Mouse (Mus musculus): Measurements from ENCODE around the gene Col24a1. TPM values are rescaled to one million over a fixed set of nuclear protein-coding genes. Genes with fewer than 3 reads are reported as not detected.
"Not testable (repeated sequence)": the region's sequence is repeated elsewhere in the genome, so short reads cannot be mapped to it uniquely, and the experiment has no call there.

Gene Col24a1
- total RNA-seq, 4 experiments from 2014 or later, result 0.06 to 0.16 TPM; not detected in 2

- DNase-seq (ENCODE audit: low spot score), result no peak
These were observed 61.7 kb downstream of the Col24a1 start for GRCm38 (mm10) chr3:145353951-145354350.

- no peak for DNase-seq (ENCODE audit: low spot score)
These were observed 64.7 kb downstream of the Col24a1 start for GRCm38 (mm10) chr3:145356865-145357487.

- DNase-seq (ENCODE audit: low spot score), result peak; percentile 13
These were observed 73.0 kb downstream of the Col24a1 start for GRCm38 (mm10) chr3:145365227-145365626.

GRCm38 (mm10) chr3:145367176-145367717 lies 75.0 kb downstream of the Col24a1 start:
- DNase-seq (ENCODE audit: low spot score), result no peak

GRCm38 (mm10) chr3:145376298-145376697 lies 84.0 kb downstream of the Col24a1 start:
- DNase-seq (ENCODE audit: low spot score), result no peak

- no peak for DNase-seq (ENCODE audit: low spot score)
These were observed 90.8 kb downstream of the Col24a1 start for GRCm38 (mm10) chr3:145383095-145383494.

- no peak for DNase-seq (ENCODE audit: low spot score)
These were observed 94.2 kb downstream of the Col24a1 start for GRCm38 (mm10) chr3:145386434-145386833.

- peak; percentile 22 for DNase-seq (ENCODE audit: low spot score)
These were observed 98.4 kb downstream of the Col24a1 start for GRCm38 (mm10) chr3:145390681-145391080.

- no peak for DNase-seq (ENCODE audit: low spot score)
These were observed 99.9 kb downstream of the Col24a1 start for GRCm38 (mm10) chr3:145391986-145392659.

GRCm38 (mm10) chr3:145399173-145399572 lies 106.9 kb downstream of the Col24a1 start:
- DNase-seq (ENCODE audit: low spot score), result no peak

- no peak for DNase-seq (ENCODE audit: low spot score)
These were observed 110.0 kb downstream of the Col24a1 start for GRCm38 (mm10) chr3:145402257-145402656.

- DNase-seq (ENCODE audit: low spot score), result no peak
These were observed 110.7 kb downstream of the Col24a1 start for GRCm38 (mm10) chr3:145402994-145403393.

GRCm38 (mm10) chr3:145408045-145408444 lies 115.8 kb downstream of the Col24a1 start:
- DNase-seq (ENCODE audit: low spot score), result no peak

- no peak for DNase-seq (ENCODE audit: low spot score)
These were observed 119.9 kb downstream of the Col24a1 start for GRCm38 (mm10) chr3:145412137-145412536.

GRCm38 (mm10) chr3:145414362-145414761 lies 122.1 kb downstream of the Col24a1 start:
- no peak for DNase-seq (ENCODE audit: low spot score)

- no peak for DNase-seq (ENCODE audit: low spot score)
These were observed 125.5 kb downstream of the Col24a1 start for GRCm38 (mm10) chr3:145417809-145418208.

GRCm38 (mm10) chr3:145420421-145420820 lies 128.1 kb downstream of the Col24a1 start:
- DNase-seq (ENCODE audit: low spot score), result no peak

GRCm38 (mm10) chr3:145422044-145422443 lies 129.8 kb downstream of the Col24a1 start:
- DNase-seq (ENCODE audit: low spot score), result no peak

- DNase-seq (ENCODE audit: low spot score), result no peak
These were observed 146.1 kb downstream of the Col24a1 start for GRCm38 (mm10) chr3:145438352-145438751.

GRCm38 (mm10) chr3:145439086-145439485 lies 146.8 kb downstream of the Col24a1 start:
- no peak for DNase-seq (ENCODE audit: low spot score)

- DNase-seq (ENCODE audit: low spot score), result no peak
These were observed 148.7 kb downstream of the Col24a1 start for GRCm38 (mm10) chr3:145440993-145441392.

GRCm38 (mm10) chr3:145442268-145442667 lies 150.0 kb downstream of the Col24a1 start:
- peak; percentile 6 for DNase-seq (ENCODE audit: low spot score)

GRCm38 (mm10) chr3:145443167-145443566 lies 150.9 kb downstream of the Col24a1 start:
- not testable (repeated sequence) for DNase-seq (ENCODE audit: low spot score)

All from heart, adult 8-10 months (tissue).